Mouse (Mus musculus) neural tube, embryonic 14.5 days (tissue): Measurements from ENCODE around the gene Cnpy1. TPM values are rescaled to one million over a fixed set of nuclear protein-coding genes. Genes with fewer than 3 reads are reported as not detected.

ENCODE experiments used
- ATAC-seq: fragments of 200-750 bp; cut with Nextera tagmentation; 2 replicates; pipeline ENCODE4 v1.8.0; 2017; ENCODE audit warnings: low read depth, mild to moderate bottlenecking, moderate TSS enrichment, moderate library complexity
- H3K27ac ChIP-seq: fragments of 300-500 bp; sonication (generic); 2 replicates; pipeline ENCODE4 v1.5.1; 2014; ENCODE audit warnings: low read depth, mild to moderate bottlenecking, control low read depth, low read length, moderate library complexity, mixed read lengths
- H3K27me3 ChIP-seq: fragments of 300-500 bp; sonication (generic); 2 replicates; pipeline ENCODE4 v1.6.1; 2014; ENCODE audit warnings: low read length; ENCODE audit not compliant: control insufficient read depth, insufficient read depth
- H3K36me3 ChIP-seq: fragments of 300-500 bp; sonication (generic); 2 replicates; pipeline ENCODE4 v1.6.1; 2014; ENCODE audit warnings: low read length, mixed read lengths; ENCODE audit not compliant: control insufficient read depth, insufficient read depth
- H3K4me1 ChIP-seq: fragments of 300-500 bp; sonication (generic); 2 replicates; pipeline ENCODE4 v1.6.1; 2014; ENCODE audit warnings: low read length; ENCODE audit not compliant: control insufficient read depth, insufficient read depth
- H3K4me2 ChIP-seq: fragments of 300-500 bp; sonication (generic); 2 replicates; pipeline ENCODE4 v1.6.1; 2014; ENCODE audit warnings: mild to moderate bottlenecking, low read depth, low read length, control low read depth
- H3K4me3 ChIP-seq: fragments of 300-500 bp; sonication (generic); 2 replicates; pipeline ENCODE4 v1.5.1; 2014; ENCODE audit warnings: low read depth, low read length, control low read depth, mixed read lengths
- H3K9ac ChIP-seq: fragments of 300-500 bp; sonication (generic); replicated peaks from 2 replicates; pipeline ENCODE4 v1.6.1; 2014; ENCODE audit warnings: low read depth, mild to moderate bottlenecking, control low read depth, low read length, mixed read lengths
- H3K9me3 ChIP-seq: fragments of 300-500 bp; sonication (generic); 2 replicates; pipeline ENCODE4 v1.6.1; 2016; ENCODE audit warnings: low read length; ENCODE audit not compliant: control insufficient read depth
- WGBS: fragments of 180-500 bp; shearing (Covaris S2); extraction: QIAGEN DNeasy Blood & Tissue Kit; methylation state at CpG from one replicate; pipeline ENCODE4 v1.1.7; 2014; 5-methylcytosine and 5-hydroxymethylcytosine counted together
- polyA plus RNA-seq: library from polyadenylated mRNA; unstranded; fragments of >200 nt; fragmentation: Nextera tagmentation; extraction: Ambion mirVana; gene quantifications from 2 replicates; pipeline ENCODE4 v1.2.1, GENCODE M21; 2014

Cnpy1 gene
- polyA plus RNA-seq, 1 experiment from 2014 or later: 0.66 TPM

- no peak overlapping the region for H3K4me3 ChIP-seq
- no peaks in the 10 kb centered on the region for H3K36me3 ChIP-seq
- no peak overlapping the region for H3K4me2 ChIP-seq
- H3K9me3 ChIP-seq: no peaks in the 10 kb centered on the region
- H3K9ac ChIP-seq: no peak overlapping the region
- H3K27ac ChIP-seq: no peak overlapping the region
- WGBS: 40% methylated on average over 4 of the region's 4 CpGs
- H3K27me3 ChIP-seq: no peaks in the 10 kb centered on the region
- H3K4me1 ChIP-seq: 0 out of 2 replicates have a peak, but pooled peaks cover 3% of the 10 kb centered on the region
- no peak for ATAC-seq
Observed at GRCm38 (mm10) chr5:28251211-28251764, 5.7 kb upstream of the Cnpy1 start.

GRCm38 (mm10) chr5:28250479-28250878 lies 4.9 kb upstream of the Cnpy1 start:
- 93% methylated on average over 2 of the region's 2 CpGs for WGBS
- no peaks in the 10 kb centered on the region for H3K36me3 ChIP-seq
- no peak overlapping the region for H3K4me3 ChIP-seq
- ATAC-seq: no peak
- no peak overlapping the region for H3K27ac ChIP-seq
- H3K4me1 ChIP-seq: 0 out of 2 replicates have a peak, but pooled peaks cover 3% of the 10 kb centered on the region
- H3K9ac ChIP-seq: no peak overlapping the region
- no peaks in the 10 kb centered on the region for H3K9me3 ChIP-seq
- no peak overlapping the region for H3K4me2 ChIP-seq
- no peaks in the 10 kb centered on the region for H3K27me3 ChIP-seq

GRCm38 (mm10) chr5:28245121-28245520 lies 485 bp downstream of the Cnpy1 start:
- H3K27ac ChIP-seq: no peak overlapping the region
- no peaks in the 10 kb centered on the region for H3K4me1 ChIP-seq
- no peaks in the 10 kb centered on the region for H3K27me3 ChIP-seq
- ATAC-seq: no peak
- 68% methylated on average over 4 of the region's 4 CpGs for WGBS
- H3K36me3 ChIP-seq: no peaks in the 10 kb centered on the region
- H3K9ac ChIP-seq: no peak overlapping the region
- H3K4me2 ChIP-seq: no peak overlapping the region
- no peaks in the 10 kb centered on the region for H3K9me3 ChIP-seq
- H3K4me3 ChIP-seq: no peak overlapping the region

- H3K4me3 ChIP-seq: no peak overlapping the region
- H3K36me3 ChIP-seq: no peaks in the 10 kb centered on the region
- H3K27ac ChIP-seq: no peak overlapping the region
- no peaks in the 10 kb centered on the region for H3K27me3 ChIP-seq
- H3K9ac ChIP-seq: no peak overlapping the region
- H3K9me3 ChIP-seq: no peaks in the 10 kb centered on the region
- no peak for ATAC-seq
- no peak overlapping the region for H3K4me2 ChIP-seq
- WGBS: 79% methylated on average over 8 of the region's 8 CpGs
- no peaks in the 10 kb centered on the region for H3K4me1 ChIP-seq
Observed at GRCm38 (mm10) chr5:28243501-28244177, 2.0 kb downstream of the Cnpy1 start.

GRCm38 (mm10) chr5:28241423-28241822 lies 4.2 kb downstream of the Cnpy1 start:
- WGBS: 83% methylated on average over 4 of the region's 4 CpGs
- no peak overlapping the region for H3K9ac ChIP-seq
- ATAC-seq: no peak
- H3K27ac ChIP-seq: no peak overlapping the region
- no peaks in the 10 kb centered on the region for H3K27me3 ChIP-seq
- no peaks in the 10 kb centered on the region for H3K36me3 ChIP-seq
- no peak overlapping the region for H3K4me2 ChIP-seq
- H3K4me1 ChIP-seq: no peaks in the 10 kb centered on the region
- no peaks in the 10 kb centered on the region for H3K9me3 ChIP-seq
- no peak overlapping the region for H3K4me3 ChIP-seq

- Histone ChIP-seq H3K9ac (no peak overlapping the region), H3K36me3 (no peaks in the 10 kb centered on the region), H3K4me3 (no peak overlapping the region), H3K9me3 (no peaks in the 10 kb centered on the region), H3K4me1 (no peaks in the 10 kb centered on the region), H3K4me2 (no peak overlapping the region), H3K27me3 (no peaks in the 10 kb centered on the region), H3K27ac (no peak overlapping the region)
- 77% methylated on average over 5 of the region's 5 CpGs for WGBS
- ATAC-seq: no peak
Observed at GRCm38 (mm10) chr5:28239829-28240228, 5.8 kb downstream of the Cnpy1 start.

GRCm38 (mm10) chr5:28238876-28239275 lies 6.7 kb downstream of the Cnpy1 start:
- no peak overlapping the region for H3K4me3 ChIP-seq
- no peaks in the 10 kb centered on the region for H3K36me3 ChIP-seq
- H3K9me3 ChIP-seq: no peaks in the 10 kb centered on the region
- WGBS: 84% methylated on average over 5 of the region's 5 CpGs
- H3K27me3 ChIP-seq: no peaks in the 10 kb centered on the region
- no peak overlapping the region for H3K4me2 ChIP-seq
- H3K4me1 ChIP-seq: no peaks in the 10 kb centered on the region
- ATAC-seq: no peak
- H3K27ac ChIP-seq: no peak overlapping the region
- H3K9ac ChIP-seq: no peak overlapping the region

- Histone ChIP-seq H3K4me1 (no peaks in the 10 kb centered on the region), H3K27me3 (no peaks in the 10 kb centered on the region), H3K27ac (no peak overlapping the region), H3K9me3 (no peaks in the 10 kb centered on the region), H3K4me2 (no peak overlapping the region), H3K36me3 (no peaks in the 10 kb centered on the region), H3K4me3 (no peak overlapping the region), H3K9ac (no peak overlapping the region)
- no peak for ATAC-seq
- WGBS: 26% methylated on average over 4 of the region's 4 CpGs
Observed at GRCm38 (mm10) chr5:28238152-28238551, 7.5 kb downstream of the Cnpy1 start.

- no peak for ATAC-seq
Observed at GRCm38 (mm10) chr5:28237715-28238114, 7.9 kb downstream of the Cnpy1 start.

More at GRCm38 (mm10) chr5:28237715-28238114, 7.9 kb downstream of the Cnpy1 start:
- Histone ChIP-seq H3K4me1 (no peaks in the 10 kb centered on the region), H3K9me3 (no peaks in the 10 kb centered on the region), H3K27me3 (no peaks in the 10 kb centered on the region), H3K36me3 (no peaks in the 10 kb centered on the region), H3K4me2 (no peak overlapping the region), H3K4me3 (no peak overlapping the region), H3K9ac (no peak overlapping the region), H3K27ac (no peak overlapping the region)
- 91% methylated on average over 2 of the region's 2 CpGs for WGBS
